Mouse (Mus musculus) heart, postnatal 0 days (tissue): ENCODE results near the gene Hdac11.

Experiments used
- CTCF ChIP-seq: IDR thresholded peaks from 2 replicates; pipeline ENCODE4 v1.5.1; 2016; ENCODE audit warnings: antibody characterized with exemption, control low read depth, low read depth
- EP300 ChIP-seq: IDR thresholded peaks from 2 replicates; pipeline ENCODE4 v1.6.1; 2016; ENCODE audit warnings: antibody characterized with exemption, low read depth

DNA sequence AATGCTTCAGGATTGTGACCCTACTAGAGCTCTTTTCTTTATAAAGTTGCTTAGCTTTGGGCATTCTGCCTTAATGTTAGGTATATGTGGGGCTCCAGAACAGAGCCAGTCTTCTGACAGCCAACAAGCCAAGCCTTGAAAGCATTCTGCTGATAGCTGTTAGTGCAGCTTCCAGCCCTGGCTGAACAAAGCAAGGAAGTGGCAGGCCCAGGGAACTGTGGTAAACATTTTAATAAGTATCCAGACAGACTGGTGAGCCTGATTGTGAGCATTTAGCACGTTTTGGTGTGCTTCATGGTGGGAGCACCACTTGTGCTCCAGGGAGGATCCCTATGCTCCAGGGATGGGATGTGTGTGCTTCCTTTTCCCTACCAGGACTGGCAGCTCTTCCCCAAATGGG lies 26.6 kb downstream of the Hdac11 start:
- TF ChIP-seq CTCF (no peak), EP300 (no peak)
